Mouse (Mus musculus): ENCODE data around the gene Olfr1180. TPM values are rescaled to one million over a fixed set of nuclear protein-coding genes. Genes with fewer than 3 reads are reported as not detected.

The Olfr1180 gene
- polyA plus RNA-seq (2012; rRNA removed), result not detected in 2 replicates

DNA sequence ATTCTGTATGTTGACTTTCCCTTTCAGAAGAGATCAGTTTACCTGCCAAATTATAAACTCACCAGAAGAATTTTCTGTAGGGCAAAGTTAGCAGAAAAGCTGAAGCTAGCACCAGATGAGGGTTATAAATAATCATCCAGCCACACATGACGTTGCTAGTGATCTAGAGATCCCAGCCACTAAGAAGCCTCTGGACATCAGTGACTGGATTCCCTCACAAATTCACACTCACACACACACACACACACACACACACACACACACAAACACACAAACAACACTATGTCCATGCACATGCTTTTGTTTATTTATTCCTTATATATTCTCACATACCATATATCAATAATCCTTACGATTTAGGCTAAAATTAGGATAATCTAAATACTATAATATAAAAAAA lies at the start of gene Olfr1180:
Gene Olfr1180, minus strand, starts transcription at position 101 of the 400 bp plus-strand sequence.

DNA sequence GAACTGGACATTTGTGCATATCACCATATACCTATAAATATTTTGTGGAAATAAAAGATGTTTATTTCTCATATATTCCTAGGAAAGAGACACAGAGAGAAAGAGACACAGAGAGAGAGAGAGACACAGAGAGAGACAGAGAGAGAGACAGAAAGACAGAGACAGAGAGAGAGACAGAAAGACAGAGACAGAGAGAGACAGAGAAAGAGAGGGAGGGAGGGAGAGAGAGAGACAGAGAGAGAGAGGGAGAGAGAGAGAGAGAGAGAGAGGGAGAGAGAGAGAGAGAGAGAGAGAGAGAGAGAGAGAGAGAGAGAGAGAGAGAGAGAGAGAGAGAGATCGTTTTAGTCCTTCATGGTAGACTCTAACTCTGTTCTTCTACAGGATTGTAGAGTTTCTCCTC lies 35.6 kb upstream of the Olfr1180 start, which contains the start of gene Olfr1183:
Gene Olfr1183, plus strand, starts transcription at position 301 of the 400 bp plus-strand sequence.

DNA sequence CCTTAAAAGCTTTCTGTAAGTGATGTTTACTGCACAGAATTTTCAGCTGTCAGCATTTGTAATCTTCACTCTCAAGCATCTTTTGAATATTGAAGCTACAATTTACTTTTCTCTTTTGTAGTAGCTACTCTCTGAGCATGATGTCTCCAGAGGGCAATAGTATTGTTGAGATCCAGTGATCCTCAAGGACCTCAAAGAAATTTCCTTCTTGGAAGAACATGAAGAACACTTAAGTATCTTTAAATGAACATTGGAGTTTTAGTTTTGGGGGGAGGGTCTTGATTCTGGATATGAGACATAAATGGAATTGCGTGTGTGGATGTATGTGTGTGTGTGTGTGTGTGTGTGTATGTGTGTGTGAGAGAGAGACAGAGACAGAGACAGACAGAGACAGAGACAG lies 30.1 kb upstream of the Olfr1180 start, which contains the start of gene Gm13757:
Gene Gm13757, minus strand, starts transcription at position 101 of the 400 bp plus-strand sequence.

DNA sequence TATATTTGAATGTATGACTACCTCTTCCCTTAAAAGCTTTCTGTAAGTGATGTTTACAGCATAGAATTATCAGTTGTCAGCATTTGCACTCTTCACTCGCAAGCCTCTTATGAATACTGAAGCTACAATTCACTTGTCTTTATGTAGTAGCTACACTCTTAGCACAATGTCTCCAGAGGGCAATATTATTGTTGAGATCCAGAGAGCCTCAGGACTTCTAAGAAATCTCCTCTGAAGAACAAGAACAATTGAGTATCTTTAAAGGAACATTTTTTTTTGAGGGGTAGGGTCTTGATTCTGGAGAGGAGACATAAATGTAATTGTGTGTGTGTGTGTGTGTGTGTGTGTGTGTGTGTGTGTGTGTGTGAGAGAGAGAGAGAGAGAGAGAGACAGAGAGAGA lies 7.1 kb upstream of the Olfr1180 start, which contains the start of gene Olfr1181:
Gene Olfr1181, minus strand, starts transcription at position 101 of the 400 bp plus-strand sequence.

DNA sequence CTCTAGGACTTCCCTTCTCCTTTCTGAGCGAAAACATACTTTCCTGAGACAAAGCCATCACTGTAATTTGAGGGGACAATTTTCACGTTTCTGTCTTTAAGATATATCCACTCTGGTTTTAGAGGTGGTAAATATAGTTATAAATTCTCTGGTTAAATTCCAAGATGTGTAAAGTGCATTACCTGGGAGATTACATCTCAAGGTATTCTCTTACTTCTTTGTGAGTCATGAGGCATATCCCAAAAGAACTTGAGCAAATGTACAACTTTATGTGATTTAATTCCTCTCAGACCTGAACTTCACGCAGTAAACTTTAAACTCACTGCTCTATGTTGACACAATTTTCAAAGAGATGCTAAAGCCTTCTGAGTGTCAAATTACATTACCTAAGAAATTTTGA lies 12.6 kb downstream of the Olfr1180 start, which contains the start of gene Olfr1179:
Gene Olfr1179, minus strand, starts transcription at position 101 of the 400 bp plus-strand sequence.

DNA sequence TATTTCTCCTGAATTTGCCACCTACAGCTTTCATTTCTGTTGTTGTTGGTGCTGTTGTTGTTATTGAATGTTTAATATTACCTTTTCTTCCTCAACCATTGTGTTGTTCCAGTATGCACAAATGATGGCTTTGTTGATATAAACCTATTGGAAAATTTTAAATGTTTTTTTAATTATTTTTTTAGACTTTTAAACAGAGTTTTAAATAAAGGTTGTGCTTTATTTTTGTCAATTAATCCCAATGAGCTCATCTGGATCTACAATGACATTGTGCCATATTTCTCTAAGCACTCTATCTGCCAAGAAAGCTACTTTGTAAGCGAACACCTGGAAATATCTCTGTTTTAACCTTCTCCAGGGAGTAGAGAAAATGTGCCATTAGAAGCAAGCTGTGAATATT lies 32.2 kb downstream of the Olfr1180 start, which contains the start of gene Olfr1178:
Gene Olfr1178, plus strand, starts transcription at position 301 of the 400 bp plus-strand sequence.

Other genes with a start within 250 kb of the Olfr1180 start
- not detected in 2 replicates for gene Olfr1168, start 237.3 kb downstream of the Olfr1180 start, polyA plus RNA-seq (2012; rRNA removed)
- gene Olfr1170, start 190.8 kb downstream of the Olfr1180 start, polyA plus RNA-seq (2012; rRNA removed), result not detected in 2 replicates
- gene Olfr1173, start 139.3 kb downstream of the Olfr1180 start, polyA plus RNA-seq (2012; rRNA removed), result not detected in 2 replicates
- not detected in 2 replicates for gene Olfr1174-ps, start 104.0 kb downstream of the Olfr1180 start, polyA plus RNA-seq (2012; rRNA removed)
- not detected in 2 replicates for gene Olfr1175-ps, start 91.9 kb downstream of the Olfr1180 start, polyA plus RNA-seq (2012; rRNA removed)
- gene Olfr1176, start 82.4 kb downstream of the Olfr1180 start, polyA plus RNA-seq (2012; rRNA removed), result not detected in 2 replicates
- gene Olfr1177-ps, start 72.7 kb downstream of the Olfr1180 start, polyA plus RNA-seq (2012; rRNA removed), result not detected in 2 replicates
- not detected in 2 replicates for gene Olfr1178, start 32.1 kb downstream of the Olfr1180 start, polyA plus RNA-seq (2012; rRNA removed)
- gene Olfr1179, start 12.7 kb downstream of the Olfr1180 start, polyA plus RNA-seq (2012; rRNA removed), result not detected in 2 replicates
- not detected in 2 replicates for gene Olfr1181, start 7.0 kb upstream of the Olfr1180 start, polyA plus RNA-seq (2012; rRNA removed)
- gene Gm13757, start 30.0 kb upstream of the Olfr1180 start, polyA plus RNA-seq (2012; rRNA removed), result not detected in 2 replicates
- not detected in 2 replicates for gene Olfr1183, start 35.7 kb upstream of the Olfr1180 start, polyA plus RNA-seq (2012; rRNA removed)
- gene Olfr1184, start 64.4 kb upstream of the Olfr1180 start, polyA plus RNA-seq (2012; rRNA removed), result not detected in 2 replicates
- not detected in 2 replicates for gene Olfr1185-ps1, start 74.2 kb upstream of the Olfr1180 start, polyA plus RNA-seq (2012; rRNA removed)
- gene Olfr1186, start 99.4 kb upstream of the Olfr1180 start, polyA plus RNA-seq (2012; rRNA removed), result not detected in 2 replicates
- not detected in 2 replicates for gene Olfr1188, start 137.8 kb upstream of the Olfr1180 start, polyA plus RNA-seq (2012; rRNA removed)
- gene Olfr1189, start 167.3 kb upstream of the Olfr1180 start, polyA plus RNA-seq (2012; rRNA removed), result not detected in 2 replicates
- gene Olfr1191-ps1, start 221.4 kb upstream of the Olfr1180 start, polyA plus RNA-seq (2012; rRNA removed), result not detected in 2 replicates
- gene Olfr1192-ps1, start 229.4 kb upstream of the Olfr1180 start, polyA plus RNA-seq (2012; rRNA removed), result not detected in 2 replicates